Mouse (Mus musculus) right cerebral cortex, postnatal 25 days (tissue): ENCODE data around the gene Zbtb20.

Experiments
- DNase-seq: peaks from one replicate; pipeline ENCODE4 v3.0.0; 2022

Zbtb20 gene

GRCm38 (mm10) chr16:42875852-42875980 is at the start of gene Zbtb20:
TSS of gene Zbtb20 (plus strand) at chr16:42875881.
- DNase-seq, result no peak

GRCm38 (mm10) chr16:42835940-42836339 is 39.7 kb upstream of the Zbtb20 start:
- DNase-seq, result no peak

DNA sequence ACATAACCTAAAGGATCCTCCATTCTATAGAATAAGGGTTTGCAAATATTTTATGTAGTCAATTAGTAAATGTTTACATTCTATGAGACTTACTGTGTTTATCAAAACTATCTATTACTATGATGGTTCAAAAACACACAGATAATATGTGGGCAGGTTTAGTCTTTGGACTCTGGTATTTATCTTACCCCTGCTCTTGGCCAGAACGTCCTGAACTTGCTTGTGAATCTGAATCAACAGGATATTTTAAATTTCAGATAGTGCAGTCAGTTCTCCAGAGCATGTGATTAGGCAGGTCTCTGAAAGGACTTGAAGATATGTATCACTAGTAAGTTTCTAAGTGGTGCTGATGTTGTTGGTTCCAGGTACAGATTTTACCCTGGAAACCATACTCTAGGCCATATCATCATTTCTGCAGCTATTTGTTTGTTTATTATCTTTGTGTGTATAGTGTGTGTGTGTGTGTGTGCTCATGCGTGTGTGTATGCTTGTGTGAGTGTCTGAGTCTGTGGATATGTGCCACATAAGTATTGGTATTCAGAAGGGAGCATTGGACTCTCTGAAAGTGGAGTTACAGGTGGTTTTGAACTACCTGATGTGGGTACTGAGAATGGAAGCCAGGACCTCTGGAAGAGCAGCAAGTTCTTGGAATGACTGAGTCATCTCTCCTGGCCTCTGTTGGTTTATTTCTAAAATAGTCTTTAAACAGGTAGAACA is 39.1 kb upstream of the Zbtb20 start:
- DNase-seq, result no peak

DNA sequence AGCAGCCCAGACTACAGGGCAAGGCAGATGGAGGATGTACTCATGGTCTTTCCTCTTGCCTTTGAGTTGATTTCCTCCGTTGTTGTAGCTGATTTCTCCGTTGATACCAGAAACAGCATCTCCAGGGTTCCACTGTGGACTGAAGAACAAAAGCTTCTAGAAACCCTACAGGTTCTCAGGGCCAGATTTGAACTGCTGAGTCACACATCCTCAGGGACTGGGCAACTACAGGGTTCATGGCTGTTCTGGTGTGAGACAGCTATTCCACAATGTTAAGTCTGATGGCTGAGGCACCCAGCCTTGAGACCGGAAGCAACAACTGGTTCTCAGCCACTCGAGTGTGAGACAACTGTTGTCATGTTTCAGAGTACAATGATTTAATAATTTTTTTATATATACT is 37.5 kb upstream of the Zbtb20 start:
- no peak for DNase-seq

- DNase-seq, result no peak
Observed at GRCm38 (mm10) chr16:42857564-42858183, 18.0 kb upstream of the Zbtb20 start.

GRCm38 (mm10) chr16:42859251-42859650 is 16.4 kb upstream of the Zbtb20 start:
- DNase-seq, result no peak

- no peak for DNase-seq
Observed at GRCm38 (mm10) chr16:42863231-42863630, 12.4 kb upstream of the Zbtb20 start.

- no peak for DNase-seq
Observed at GRCm38 (mm10) chr16:42866061-42866460, 9.6 kb upstream of the Zbtb20 start.

DNA sequence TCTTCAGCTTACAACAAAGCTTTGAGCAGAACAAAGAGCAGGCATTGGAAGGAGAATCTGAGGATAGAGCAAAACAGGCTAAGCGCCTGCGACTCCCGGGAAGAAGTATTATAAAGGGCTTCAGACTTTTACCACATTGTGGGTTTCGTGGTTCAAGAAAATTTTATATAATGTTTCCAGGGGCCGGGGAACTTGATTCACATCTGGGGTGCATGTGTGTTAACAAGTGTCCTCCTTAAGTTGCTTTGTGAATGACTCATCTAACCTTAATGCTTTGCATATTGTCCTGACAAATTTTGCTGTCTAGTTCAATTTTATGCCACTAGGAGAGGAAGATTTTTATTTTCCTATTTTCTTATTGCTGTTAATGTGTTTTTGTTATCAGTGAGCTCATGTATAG is 3.6 kb upstream of the Zbtb20 start:
- DNase-seq, result no peak

- DNase-seq, result no peak
Observed at GRCm38 (mm10) chr16:42873942-42874341, 1.7 kb upstream of the Zbtb20 start.

GRCm38 (mm10) chr16:42874456-42874855 is 1.2 kb upstream of the Zbtb20 start:
- DNase-seq, result peak; percentile 12

DNA sequence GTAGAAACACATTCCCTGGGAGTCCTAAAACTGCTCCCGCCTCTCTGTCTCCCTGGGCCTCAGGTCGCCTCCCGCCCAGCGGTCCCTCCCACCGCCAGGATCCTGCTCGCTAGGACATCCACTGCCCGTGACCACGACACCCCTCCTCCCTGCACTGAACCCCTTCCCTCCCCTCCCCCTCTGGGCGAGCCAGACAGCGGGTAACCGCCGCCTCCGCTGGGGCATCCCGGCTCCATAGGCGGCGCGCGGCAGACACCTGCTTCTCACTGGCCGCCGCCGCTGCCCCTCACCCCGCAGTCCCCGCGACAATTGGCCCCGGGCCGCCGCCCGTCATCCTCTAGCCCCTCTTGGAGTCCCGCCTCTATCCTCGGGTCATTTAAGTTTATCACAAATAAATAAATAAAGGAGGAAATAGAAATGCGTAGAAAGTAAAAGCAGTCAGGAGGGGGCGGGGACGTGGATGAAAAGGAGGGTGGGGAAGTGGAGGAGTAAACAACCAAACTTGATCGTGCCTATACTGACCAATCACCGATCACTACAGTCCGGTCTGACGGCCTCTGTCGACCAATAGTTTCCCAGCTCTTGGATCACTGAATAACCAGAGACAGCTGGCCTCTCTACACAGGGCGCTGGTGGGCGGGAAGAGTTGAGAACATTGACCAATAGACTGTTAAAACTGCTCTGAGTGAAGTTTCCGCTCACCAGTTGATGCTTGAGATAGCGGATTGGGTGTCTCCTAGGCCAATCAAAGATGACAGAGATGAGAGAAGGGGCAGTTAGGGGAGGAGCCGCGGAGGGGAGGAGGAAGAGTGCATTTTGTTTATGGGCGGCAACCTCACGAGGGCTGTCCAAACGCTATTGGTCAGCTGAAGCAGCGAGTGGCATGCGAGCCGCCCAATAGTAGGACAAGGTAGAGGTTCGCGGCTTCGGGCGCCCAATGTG is 500 bp upstream of the Zbtb20 start:
- peak; percentile 99 for DNase-seq

DNA sequence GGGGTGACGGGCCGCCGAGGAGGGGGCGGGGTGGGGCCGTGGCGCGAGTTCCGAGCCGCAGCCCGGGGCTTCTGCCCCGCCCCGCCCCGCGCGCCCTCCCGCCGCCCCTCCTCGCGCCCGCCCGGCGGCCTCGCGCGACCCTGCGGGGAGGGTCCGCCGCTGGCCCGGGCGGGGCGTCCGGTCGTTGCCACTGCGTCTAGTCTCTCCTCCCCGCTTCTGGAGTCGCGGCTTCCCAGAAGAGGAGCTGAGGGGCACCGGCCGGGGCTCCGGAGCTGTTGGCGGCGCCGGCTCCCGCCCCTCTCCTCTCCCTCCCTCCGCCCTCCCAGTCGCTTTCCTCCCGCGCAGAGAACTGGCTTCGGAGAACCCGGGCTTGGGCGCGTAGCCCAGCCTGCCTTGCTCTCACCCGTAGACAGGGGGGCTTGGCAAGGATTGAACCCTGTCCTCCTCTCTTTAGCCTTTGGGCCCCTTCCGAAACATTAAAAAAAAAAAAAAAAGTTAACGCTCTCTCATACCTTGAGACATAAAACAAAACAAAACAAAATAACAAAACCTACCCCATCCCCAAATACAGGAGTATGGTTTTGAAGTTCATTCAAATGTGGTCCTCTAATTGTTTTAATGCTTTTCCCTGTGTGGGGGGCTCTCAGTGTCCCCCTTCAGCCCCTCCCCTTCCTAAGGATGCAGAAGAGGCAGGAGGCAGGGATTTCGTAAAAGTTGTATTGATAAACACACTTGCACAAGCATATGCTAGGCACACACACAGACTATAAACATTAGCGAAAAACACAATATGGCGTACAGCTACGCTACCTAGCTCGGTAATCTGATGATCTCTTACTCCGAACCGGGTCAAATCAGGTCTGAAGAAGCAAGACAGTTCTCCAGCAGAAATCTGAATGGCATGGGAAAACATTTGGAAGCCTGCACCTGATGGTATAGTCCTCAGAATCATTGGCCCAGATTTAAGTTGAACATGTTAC is 630 bp downstream of the Zbtb20 start:
- peak; percentile 73 for DNase-seq

DNA sequence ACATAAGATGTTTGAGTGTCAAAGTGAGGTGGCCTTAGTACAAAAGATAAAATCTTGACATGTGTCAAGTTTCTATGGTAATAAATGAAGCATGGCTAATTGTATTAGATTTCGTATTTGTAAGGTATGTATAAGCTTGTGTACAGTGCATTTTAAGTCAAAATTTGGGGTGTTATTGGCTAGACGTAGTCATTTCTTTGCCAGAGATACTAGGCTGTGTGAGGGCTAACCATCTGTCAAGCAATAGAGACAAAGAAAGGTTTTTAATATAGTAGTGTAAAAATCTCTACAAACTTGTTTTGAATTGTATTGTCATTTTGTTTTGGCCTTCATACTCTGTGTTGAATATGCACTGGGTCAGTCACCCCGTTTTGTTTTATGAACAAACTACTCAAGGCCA is 4.4 kb downstream of the Zbtb20 start:
- no peak for DNase-seq

- DNase-seq, result no peak
Observed at GRCm38 (mm10) chr16:42885538-42885937, 9.9 kb downstream of the Zbtb20 start.

DNA sequence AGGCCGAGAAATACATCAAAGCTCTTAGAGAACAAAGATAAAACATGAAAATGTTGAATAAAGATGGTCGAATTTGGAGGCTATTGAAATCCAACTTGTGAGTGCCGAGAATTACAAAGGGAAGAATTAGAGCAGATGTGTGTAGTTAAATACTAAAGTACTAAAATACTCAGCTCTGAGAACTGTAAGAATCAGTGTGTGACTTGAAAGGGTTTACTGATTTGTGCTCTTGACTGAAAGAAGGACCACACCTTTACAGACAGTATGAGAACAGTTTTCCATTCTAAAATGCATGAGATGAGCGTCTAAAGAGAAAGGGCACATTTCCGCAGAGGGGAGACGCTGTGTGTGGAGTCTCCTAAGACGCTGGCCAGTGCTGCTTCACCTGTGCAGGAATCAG is 10.3 kb downstream of the Zbtb20 start:
- DNase-seq, result no peak

DNA sequence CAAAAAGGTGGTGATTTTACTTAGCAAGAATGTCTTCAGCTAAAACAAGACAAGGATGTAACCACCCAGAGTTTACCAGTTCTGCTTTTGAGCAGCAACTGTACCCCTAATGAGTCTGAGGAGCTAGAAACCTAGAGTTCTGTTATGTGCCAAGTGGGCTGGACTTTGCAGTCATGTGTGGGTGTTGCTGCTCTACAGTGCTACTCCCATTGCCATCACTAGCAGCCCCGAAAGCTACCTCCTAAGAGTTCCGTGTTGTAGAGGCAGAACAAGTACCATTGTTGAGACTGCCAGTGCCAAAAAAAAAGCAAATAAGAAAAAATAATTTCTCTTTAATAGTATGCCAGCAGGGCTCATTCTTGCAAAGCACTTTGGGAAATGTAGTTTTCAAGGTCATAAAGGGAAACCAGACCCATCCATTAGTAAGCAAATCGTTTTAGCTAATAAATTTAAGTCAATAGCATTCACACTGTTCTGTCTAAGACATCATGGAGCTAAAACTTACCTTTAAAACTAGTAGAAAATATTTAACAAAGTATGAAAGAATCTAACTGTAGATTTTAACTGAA is 21.5 kb downstream of the Zbtb20 start:
- DNase-seq, result no peak

GRCm38 (mm10) chr16:42900328-42900727 is 24.6 kb downstream of the Zbtb20 start:
- DNase-seq, result no peak

DNA sequence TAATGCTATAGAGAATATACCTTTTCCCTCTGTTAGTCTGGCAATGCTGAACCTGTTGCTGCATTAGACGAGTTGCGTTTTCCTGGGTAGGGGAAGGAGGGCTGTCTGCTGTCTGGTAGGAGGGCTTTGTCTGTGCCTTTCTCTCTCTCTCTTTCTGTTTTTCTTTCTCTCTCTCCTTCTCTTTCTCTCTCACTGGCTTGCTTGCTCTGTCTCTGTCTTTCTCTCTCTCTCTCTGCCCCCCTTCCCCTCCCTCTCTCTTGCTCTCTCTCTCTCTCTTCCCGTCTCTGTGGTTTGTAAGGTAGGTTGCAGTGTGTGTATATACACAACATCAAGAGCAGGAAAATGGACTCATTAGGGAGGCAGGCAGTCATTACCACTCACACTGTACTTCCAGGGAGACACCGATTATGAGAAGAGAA is 31.6 kb downstream of the Zbtb20 start:
- DNase-seq, result no peak

GRCm38 (mm10) chr16:42908381-42908780 is 32.7 kb downstream of the Zbtb20 start:
- no peak for DNase-seq

- no peak for DNase-seq
Observed at GRCm38 (mm10) chr16:42908896-42909295, 33.2 kb downstream of the Zbtb20 start.

DNA sequence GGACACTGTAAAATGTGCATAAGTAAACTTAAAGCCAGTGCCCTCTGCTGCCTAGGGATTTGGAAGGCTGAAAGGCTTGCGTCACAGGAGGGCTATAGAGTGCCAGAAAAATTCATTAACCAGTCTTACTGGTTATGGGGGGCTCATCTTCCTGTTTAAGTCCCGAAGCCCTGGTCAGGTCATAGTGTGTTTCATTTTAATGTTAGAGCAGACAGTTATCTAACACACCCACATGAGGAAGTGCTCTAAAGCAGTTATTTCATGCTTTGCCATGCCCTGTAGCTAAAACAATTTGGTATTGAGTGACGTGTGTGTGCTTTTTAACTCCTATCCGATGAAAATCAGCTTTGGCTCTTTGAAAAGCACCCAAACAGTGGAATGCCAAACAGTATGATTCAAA is 34.3 kb downstream of the Zbtb20 start:
- DNase-seq, result no peak

DNA sequence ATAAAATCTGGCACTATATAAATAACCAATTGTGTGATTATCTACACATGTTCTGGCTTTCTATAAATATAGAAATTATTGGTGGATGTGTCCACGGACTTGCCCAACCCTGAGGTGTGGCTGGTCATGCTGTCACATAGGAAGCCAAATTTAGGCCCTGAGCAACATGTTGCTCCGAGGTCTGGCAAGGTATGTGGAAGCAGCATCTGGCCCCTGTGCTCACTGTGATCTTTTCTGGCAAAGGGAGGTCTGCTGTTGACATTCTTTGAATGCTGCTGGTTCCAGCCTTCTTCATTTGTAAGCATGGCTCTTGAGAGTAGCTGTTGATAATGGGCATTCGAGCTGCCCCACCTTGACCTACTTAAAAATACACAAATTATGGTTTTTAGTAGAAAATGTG is 35.0 kb downstream of the Zbtb20 start:
- no peak for DNase-seq
